Mouse (Mus musculus) limb, embryonic 14.5 days (tissue): ENCODE data around the gene Cfl1. TPM values are rescaled to one million over a fixed set of nuclear protein-coding genes. Genes with fewer than 3 reads are reported as not detected.

Source experiments
- ATAC-seq: fragments of 200-750 bp; cut with Nextera tagmentation; 2 replicates; pipeline ENCODE4 v1.8.0; 2017; ENCODE audit warnings: low read depth, moderate number of reproducible peaks, moderate TSS enrichment; ENCODE audit not compliant: low FRiP score
- DNase-seq: peaks from one replicate; pipeline ENCODE4 v3.0.0-alpha.2; 2015; ENCODE audit warnings: low spot score
- H3K27ac ChIP-seq: fragments of 300-500 bp; sonication (generic); replicated peaks from 2 replicates; pipeline ENCODE4 v1.5.1; 2014; ENCODE audit warnings: low read depth, mild to moderate bottlenecking, low read length, moderate library complexity, mixed read lengths
- H3K27me3 ChIP-seq: fragments of 300-500 bp; sonication (generic); 2 replicates; pipeline ENCODE4 v1.6.1; 2014; ENCODE audit warnings: low read length, mixed read lengths; ENCODE audit not compliant: control insufficient read depth, insufficient read depth
- H3K36me3 ChIP-seq: fragments of 300-500 bp; sonication (generic); 2 replicates; pipeline ENCODE4 v1.6.1; 2014; ENCODE audit warnings: mild to moderate bottlenecking, low read length, moderate library complexity, mixed read lengths; ENCODE audit not compliant: control insufficient read depth, insufficient read depth
- H3K4me1 ChIP-seq: fragments of 300-500 bp; sonication (generic); 2 replicates; pipeline ENCODE4 v1.6.1; 2014; ENCODE audit warnings: antibody characterized with exemption, low read length, mixed read lengths; ENCODE audit not compliant: control insufficient read depth, insufficient read depth
- H3K4me2 ChIP-seq: fragments of 300-500 bp; sonication (generic); replicated peaks from 2 replicates; pipeline ENCODE4 v1.6.1; 2014; ENCODE audit warnings: low read depth, mild to moderate bottlenecking, low read length, moderate library complexity; ENCODE audit not compliant: severe bottlenecking
- H3K4me3 ChIP-seq: fragments of 300-500 bp; sonication (generic); replicated peaks from 2 replicates; pipeline ENCODE4 v1.5.1; 2014; ENCODE audit warnings: low read length
- H3K9ac ChIP-seq: fragments of 300-500 bp; sonication (generic); 2 replicates; pipeline ENCODE4 v1.6.1; 2014; ENCODE audit warnings: mild to moderate bottlenecking, low read depth, low read length, moderate library complexity; ENCODE audit not compliant: severe bottlenecking
- H3K9me3 ChIP-seq: fragments of 300-500 bp; sonication (generic); 2 replicates; pipeline ENCODE4 v1.6.1; 2016; ENCODE audit warnings: low read length; ENCODE audit not compliant: control insufficient read depth
- POLR2A ChIP-seq: fragments of 200-500 bp; IDR thresholded peaks from 2 replicates; pipeline ENCODE4 v1.8.0; 2012; ENCODE audit warnings: inconsistent platforms, mild to moderate bottlenecking, moderate library complexity, borderline replicate concordance; ENCODE audit not compliant: insufficient read depth, insufficient read length; ENCODE audit errors: extremely low read depth
- WGBS: fragments of 180-500 bp; shearing (Covaris S2); extraction: QIAGEN DNeasy Blood & Tissue Kit; methylation state at CpG from one replicate; pipeline ENCODE4 v1.1.7; 2014; 5-methylcytosine and 5-hydroxymethylcytosine counted together
- polyA plus RNA-seq, 2 experiments: library from polyadenylated mRNA; depleted of rRNA in 1 of 2; stranded (reverse) in 1 of 2; unstranded in 1 of 2; fragments of >200 nt; fragmentation: Nextera tagmentation in 1 of 2; extraction: Ambion mirVana in 1 of 2; gene quantifications; 2 replicates each; pipeline versions ENCODE4 v1.2.1 to v1.2.3; 2012 to 2014

The Cfl1 gene
- polyA plus RNA-seq, 2 experiments = 913 to 2,572 TPM

GRCm38 (mm10) chr19:5543362-5543761 is 53.1 kb downstream of the Cfl1 start:
- DNase-seq (no peak), ATAC-seq (no peak)
- TF ChIP-seq POLR2A = no peak
- WGBS = 87% methylated on average over 9 of the region's 9 CpGs
- no peaks in the 10 kb centered on the region for H3K27me3 ChIP-seq
- H3K27ac ChIP-seq = no peak overlapping the region
- H3K4me3 ChIP-seq = no peak overlapping the region
- no peak overlapping the region for H3K9ac ChIP-seq
- H3K4me2 ChIP-seq = no peak overlapping the region
- H3K36me3 ChIP-seq = no peaks in the 10 kb centered on the region
- no peaks in the 10 kb centered on the region for H3K9me3 ChIP-seq
- H3K4me1 ChIP-seq = no peaks in the 10 kb centered on the region

GRCm38 (mm10) chr19:5544031-5544430 is 53.8 kb downstream of the Cfl1 start:
- Histone ChIP-seq H3K36me3 (no peaks in the 10 kb centered on the region), H3K4me1 (no peaks in the 10 kb centered on the region), H3K9me3 (no peaks in the 10 kb centered on the region), H3K27ac (no peak overlapping the region), H3K27me3 (no peaks in the 10 kb centered on the region), H3K4me3 (no peak overlapping the region), H3K4me2 (no peak overlapping the region), H3K9ac (no peak overlapping the region)
- no peak for ATAC-seq
- 45% methylated on average over 11 of the region's 11 CpGs for WGBS
- no peak for TF ChIP-seq POLR2A
- DNase-seq = no peak

Other genes starting within 250 kb of the Cfl1 start
- 42.0 and 53.7 TPM in 2 replicates for gene Pacs1, start 217.3 kb upstream of the Cfl1 start, polyA plus RNA-seq (2012; rRNA removed)
- gene Pacs1, start 217.3 kb upstream of the Cfl1 start, polyA plus RNA-seq (2014; fragmentation: Nextera tagmentation; extraction: Ambion mirVana) = 30.7 and 33.1 TPM in 2 replicates
- 173 and 174 TPM in 2 replicates for gene Sf3b2, start 195.0 kb upstream of the Cfl1 start, polyA plus RNA-seq (2012; rRNA removed)
- gene Sf3b2, start 195.0 kb upstream of the Cfl1 start, polyA plus RNA-seq (2014; fragmentation: Nextera tagmentation; extraction: Ambion mirVana) = 289 and 335 TPM in 2 replicates
- 7.1 and 10.8 TPM in 2 replicates for gene Gal3st3, start 192.1 kb upstream of the Cfl1 start, polyA plus RNA-seq (2012; rRNA removed)
- gene Gal3st3, start 192.1 kb upstream of the Cfl1 start, polyA plus RNA-seq (2014; fragmentation: Nextera tagmentation; extraction: Ambion mirVana) = 5.0 and 7.4 TPM in 2 replicates
- not detected in 2 replicates for gene Catsper1, start 154.7 kb upstream of the Cfl1 start, polyA plus RNA-seq (2012; rRNA removed)
- not detected in 2 replicates for gene Catsper1, start 154.7 kb upstream of the Cfl1 start, polyA plus RNA-seq (2014; fragmentation: Nextera tagmentation; extraction: Ambion mirVana)
- gene Cst6, start 140.9 kb upstream of the Cfl1 start, polyA plus RNA-seq (2012; rRNA removed) = 1.6 and 3.0 TPM in 2 replicates
- gene Cst6, start 140.9 kb upstream of the Cfl1 start, polyA plus RNA-seq (2014; fragmentation: Nextera tagmentation; extraction: Ambion mirVana) = 4.6 and 8.5 TPM in 2 replicates
- gene Eif1ad, start 123.7 kb upstream of the Cfl1 start, polyA plus RNA-seq (2012; rRNA removed) = 39.4 and 41.8 TPM in 2 replicates
- 43.5 and 43.7 TPM in 2 replicates for gene Eif1ad, start 123.7 kb upstream of the Cfl1 start, polyA plus RNA-seq (2014; fragmentation: Nextera tagmentation; extraction: Ambion mirVana)
- gene Banf1, start 123.3 kb upstream of the Cfl1 start, polyA plus RNA-seq (2012; rRNA removed) = 222 and 265 TPM in 2 replicates
- gene Banf1, start 123.3 kb upstream of the Cfl1 start, polyA plus RNA-seq (2014; fragmentation: Nextera tagmentation; extraction: Ambion mirVana) = 411 and 420 TPM in 2 replicates
- 49.7 and 66.4 TPM in 2 replicates for gene Sart1, start 101.8 kb upstream of the Cfl1 start, polyA plus RNA-seq (2012; rRNA removed)
- 67.1 and 76.1 TPM in 2 replicates for gene Sart1, start 101.8 kb upstream of the Cfl1 start, polyA plus RNA-seq (2014; fragmentation: Nextera tagmentation; extraction: Ambion mirVana)
- gene Tsga10ip, start 87.9 kb upstream of the Cfl1 start, polyA plus RNA-seq (2012; rRNA removed) = 0.13 and 0.14 TPM in 2 replicates
- gene Tsga10ip, start 87.9 kb upstream of the Cfl1 start, polyA plus RNA-seq (2014; fragmentation: Nextera tagmentation; extraction: Ambion mirVana) = 0.18 TPM in 1 of 2 replicates, not detected in the other
- 163 and 236 TPM in 2 replicates for gene Drap1, start 65.5 kb upstream of the Cfl1 start, polyA plus RNA-seq (2012; rRNA removed)
- 219 and 233 TPM in 2 replicates for gene Drap1, start 65.5 kb upstream of the Cfl1 start, polyA plus RNA-seq (2014; fragmentation: Nextera tagmentation; extraction: Ambion mirVana)
- 97.5 and 132 TPM in 2 replicates for gene AI837181, start 65.3 kb upstream of the Cfl1 start, polyA plus RNA-seq (2012; rRNA removed)
- 57.1 and 61.9 TPM in 2 replicates for gene AI837181, start 65.3 kb upstream of the Cfl1 start, polyA plus RNA-seq (2014; fragmentation: Nextera tagmentation; extraction: Ambion mirVana)
- gene Fosl1, start 42.9 kb upstream of the Cfl1 start, polyA plus RNA-seq (2012; rRNA removed) = 0.06 and 0.09 TPM in 2 replicates
- gene Fosl1, start 42.9 kb upstream of the Cfl1 start, polyA plus RNA-seq (2014; fragmentation: Nextera tagmentation; extraction: Ambion mirVana) = not detected in 2 replicates
- gene Ccdc85b, start 32.6 kb upstream of the Cfl1 start, polyA plus RNA-seq (2012; rRNA removed) = 6.6 and 6.9 TPM in 2 replicates
- gene Ccdc85b, start 32.6 kb upstream of the Cfl1 start, polyA plus RNA-seq (2014; fragmentation: Nextera tagmentation; extraction: Ambion mirVana) = 6.5 and 7.0 TPM in 2 replicates
- gene Fibp, start 29.8 kb upstream of the Cfl1 start, polyA plus RNA-seq (2012; rRNA removed) = 139 and 171 TPM in 2 replicates
- gene Fibp, start 29.8 kb upstream of the Cfl1 start, polyA plus RNA-seq (2014; fragmentation: Nextera tagmentation; extraction: Ambion mirVana) = 113 and 118 TPM in 2 replicates
- 0.33 and 0.56 TPM in 2 replicates for gene Ctsw, start 21.9 kb upstream of the Cfl1 start, polyA plus RNA-seq (2012; rRNA removed)
- 0.96 and 1.2 TPM in 2 replicates for gene Ctsw, start 21.9 kb upstream of the Cfl1 start, polyA plus RNA-seq (2014; fragmentation: Nextera tagmentation; extraction: Ambion mirVana)
- gene Efemp2, start 16.5 kb upstream of the Cfl1 start, polyA plus RNA-seq (2012; rRNA removed) = 239 and 314 TPM in 2 replicates
- gene Efemp2, start 16.5 kb upstream of the Cfl1 start, polyA plus RNA-seq (2014; fragmentation: Nextera tagmentation; extraction: Ambion mirVana) = 193 and 202 TPM in 2 replicates
- gene Mus81, start 2.1 kb upstream of the Cfl1 start, polyA plus RNA-seq (2012; rRNA removed) = 40.8 and 53.5 TPM in 2 replicates
- 33.9 and 38.7 TPM in 2 replicates for gene Mus81, start 2.1 kb upstream of the Cfl1 start, polyA plus RNA-seq (2014; fragmentation: Nextera tagmentation; extraction: Ambion mirVana)
- 2.4 and 3.1 TPM in 2 replicates for gene 1700020D05Rik, start 13.3 kb downstream of the Cfl1 start, polyA plus RNA-seq (2012; rRNA removed)
- gene 1700020D05Rik, start 13.3 kb downstream of the Cfl1 start, polyA plus RNA-seq (2014; fragmentation: Nextera tagmentation; extraction: Ambion mirVana) = not detected in 2 replicates
- gene Snx32, start 20.1 kb downstream of the Cfl1 start, polyA plus RNA-seq (2012; rRNA removed) = 23.6 and 26.0 TPM in 2 replicates
- 9.6 and 10.5 TPM in 2 replicates for gene Snx32, start 20.1 kb downstream of the Cfl1 start, polyA plus RNA-seq (2014; fragmentation: Nextera tagmentation; extraction: Ambion mirVana)
- 5.6 and 7.2 TPM in 2 replicates for gene Ovol1, start 70.2 kb downstream of the Cfl1 start, polyA plus RNA-seq (2012; rRNA removed)
- 9.9 and 12.8 TPM in 2 replicates for gene Ovol1, start 70.2 kb downstream of the Cfl1 start, polyA plus RNA-seq (2014; fragmentation: Nextera tagmentation; extraction: Ambion mirVana)
- gene Ap5b1, start 77.6 kb downstream of the Cfl1 start, polyA plus RNA-seq (2012; rRNA removed) = 2.6 and 3.5 TPM in 2 replicates
- 3.1 and 3.7 TPM in 2 replicates for gene Ap5b1, start 77.6 kb downstream of the Cfl1 start, polyA plus RNA-seq (2014; fragmentation: Nextera tagmentation; extraction: Ambion mirVana)
- gene Rnaseh2c, start 111.4 kb downstream of the Cfl1 start, polyA plus RNA-seq (2012; rRNA removed) = 101 and 103 TPM in 2 replicates
- gene Rnaseh2c, start 111.4 kb downstream of the Cfl1 start, polyA plus RNA-seq (2014; fragmentation: Nextera tagmentation; extraction: Ambion mirVana) = 95.5 and 107 TPM in 2 replicates
- 115 and 127 TPM in 2 replicates for gene Kat5, start 119.8 kb downstream of the Cfl1 start, polyA plus RNA-seq (2012; rRNA removed)
- 27.4 and 34.6 TPM in 2 replicates for gene Kat5, start 119.8 kb downstream of the Cfl1 start, polyA plus RNA-seq (2014; fragmentation: Nextera tagmentation; extraction: Ambion mirVana)
- gene Rela, start 147.0 kb downstream of the Cfl1 start, polyA plus RNA-seq (2012; rRNA removed) = 59.8 and 88.7 TPM in 2 replicates
- gene Rela, start 147.0 kb downstream of the Cfl1 start, polyA plus RNA-seq (2014; fragmentation: Nextera tagmentation; extraction: Ambion mirVana) = 54.8 and 57.2 TPM in 2 replicates
- gene Sipa1, start 173.3 kb downstream of the Cfl1 start, polyA plus RNA-seq (2012; rRNA removed) = 62.5 and 86.0 TPM in 2 replicates
- gene Sipa1, start 173.3 kb downstream of the Cfl1 start, polyA plus RNA-seq (2014; fragmentation: Nextera tagmentation; extraction: Ambion mirVana) = 27.9 and 29.1 TPM in 2 replicates
- 30.1 and 38.9 TPM in 2 replicates for gene Map3k11, start 198.3 kb downstream of the Cfl1 start, polyA plus RNA-seq (2012; rRNA removed)
- 19.0 and 20.7 TPM in 2 replicates for gene Map3k11, start 198.3 kb downstream of the Cfl1 start, polyA plus RNA-seq (2014; fragmentation: Nextera tagmentation; extraction: Ambion mirVana)
- gene Pcnx3, start 198.5 kb downstream of the Cfl1 start, polyA plus RNA-seq (2012; rRNA removed) = 101 and 160 TPM in 2 replicates
- gene Pcnx3, start 198.5 kb downstream of the Cfl1 start, polyA plus RNA-seq (2014; fragmentation: Nextera tagmentation; extraction: Ambion mirVana) = 31.8 and 32.3 TPM in 2 replicates
- 0.41 and 0.63 TPM in 2 replicates for gene Kcnk7, start 213.9 kb downstream of the Cfl1 start, polyA plus RNA-seq (2012; rRNA removed)
- gene Kcnk7, start 213.9 kb downstream of the Cfl1 start, polyA plus RNA-seq (2014; fragmentation: Nextera tagmentation; extraction: Ambion mirVana) = 0.65 and 0.81 TPM in 2 replicates
- gene Ehbp1l1, start 235.9 kb downstream of the Cfl1 start, polyA plus RNA-seq (2012; rRNA removed) = 51.0 and 51.1 TPM in 2 replicates
- gene Ehbp1l1, start 235.9 kb downstream of the Cfl1 start, polyA plus RNA-seq (2014; fragmentation: Nextera tagmentation; extraction: Ambion mirVana) = 20.0 and 25.4 TPM in 2 replicates
- gene Fam89b, start 239.2 kb downstream of the Cfl1 start, polyA plus RNA-seq (2012; rRNA removed) = 169 and 253 TPM in 2 replicates
- 125 TPM in 2 replicates for gene Fam89b, start 239.2 kb downstream of the Cfl1 start, polyA plus RNA-seq (2014; fragmentation: Nextera tagmentation; extraction: Ambion mirVana)